Mouse (Mus musculus): ENCODE measurements at regions not wholly inside any gene's neighbourhood (a gene's known extent, or its start where the extent isn't known, plus 50 kb on each side); places are given as distances from the start of the nearest gene placed in this dataset.

- Histone ChIP-seq H3K4me3 (no peak overlapping the region), H3K27ac (no peak overlapping the region)
- 87% methylated on average over 1 of the region's 1 CpGs for WGBS
Observed at GRCm38 (mm10) chr8:41648276-41648675, 231.4 kb upstream of the Frg1 start.

GRCm38 (mm10) chr8:41644626-41645025 lies 227.8 kb upstream of the Frg1 start:
- Histone ChIP-seq H3K9me3 (no peaks in the 10 kb centered on the region), H3K4me3 (no peak overlapping the region), H3K36me3 (replicated peaks) (no peaks in the 10 kb centered on the region), H3K4me1 (no peaks in the 10 kb centered on the region), H3K4me2 (no peak overlapping the region), H3K9ac (no peak overlapping the region), H3K27me3 (replicated peaks) (no peaks in the 10 kb centered on the region), H3K27ac (no peak overlapping the region)
- 81% methylated on average over 5 of the region's 5 CpGs for WGBS
- no peak for ATAC-seq (replicated peaks)

More at GRCm38 (mm10) chr8:41648276-41648675, 231.4 kb upstream of the Frg1 start:
- Histone ChIP-seq H3K4me1 (no peaks in the 10 kb centered on the region), H3K4me2 (no peak overlapping the region), H3K36me3 (replicated peaks) (no peaks in the 10 kb centered on the region), H3K9ac (no peak overlapping the region), H3K27me3 (replicated peaks) (no peaks in the 10 kb centered on the region), H3K9me3 (no peaks in the 10 kb centered on the region)
- ATAC-seq (replicated peaks) = no peak

GRCm38 (mm10) chr8:41623841-41624240 lies 207.0 kb upstream of the Frg1 start:
- Histone ChIP-seq H3K27me3 (replicated peaks) (no peaks in the 10 kb centered on the region), H3K9ac (no peak overlapping the region), H3K27ac (no peak overlapping the region), H3K4me3 (no peak overlapping the region), H3K36me3 (replicated peaks) (no peaks in the 10 kb centered on the region), H3K9me3 (no peaks in the 10 kb centered on the region), H3K4me2 (no peak overlapping the region), H3K4me1 (no peaks in the 10 kb centered on the region)
- ATAC-seq (replicated peaks) = no peak
- WGBS = 90% methylated on average over 4 of the region's 4 CpGs

- 68% methylated on average over 1 of the region's 1 CpGs for WGBS
- no peak overlapping the region for H3K4me2 ChIP-seq
- H3K9me3 ChIP-seq = no peaks in the 10 kb centered on the region
- no peak overlapping the region for H3K27ac ChIP-seq
- no peak for ATAC-seq (replicated peaks)
- no peaks in the 10 kb centered on the region for H3K4me1 ChIP-seq
- no peaks in the 10 kb centered on the region for H3K27me3 ChIP-seq (replicated peaks)
- no peak overlapping the region for H3K9ac ChIP-seq
- no peaks in the 10 kb centered on the region for H3K36me3 ChIP-seq (replicated peaks)
- H3K4me3 ChIP-seq = no peak overlapping the region
Observed at GRCm38 (mm10) chr8:41600255-41600654, 183.4 kb upstream of the Frg1 start.

- no peak overlapping the region for H3K4me2 ChIP-seq
- H3K4me1 ChIP-seq = no peaks in the 10 kb centered on the region
- no peaks in the 10 kb centered on the region for H3K9me3 ChIP-seq
- no peaks in the 10 kb centered on the region for H3K27me3 ChIP-seq (replicated peaks)
- 90% methylated on average over 5 of the region's 5 CpGs for WGBS
- H3K4me3 ChIP-seq = no peak overlapping the region
- no peak overlapping the region for H3K27ac ChIP-seq
- no peaks in the 10 kb centered on the region for H3K36me3 ChIP-seq (replicated peaks)
- ATAC-seq (replicated peaks) = no peak
- H3K9ac ChIP-seq = no peak overlapping the region
Observed at GRCm38 (mm10) chr8:41594446-41594845, 177.6 kb upstream of the Frg1 start.

GRCm38 (mm10) chr8:41593666-41594042 lies 176.8 kb upstream of the Frg1 start:
- WGBS = 69% methylated on average over 2 of the region's 2 CpGs

GRCm38 (mm10) chr8:41592741-41593665 lies 176.1 kb upstream of the Frg1 start:
- no peak for ATAC-seq (replicated peaks)
- no peak overlapping the region for H3K9ac ChIP-seq

More at GRCm38 (mm10) chr8:41593666-41594042, 176.8 kb upstream of the Frg1 start:
- Histone ChIP-seq H3K27me3 (replicated peaks) (no peaks in the 10 kb centered on the region), H3K4me3 (no peak overlapping the region), H3K36me3 (replicated peaks) (no peaks in the 10 kb centered on the region), H3K4me2 (no peak overlapping the region), H3K27ac (no peak overlapping the region), H3K9me3 (no peaks in the 10 kb centered on the region), H3K4me1 (no peaks in the 10 kb centered on the region), H3K9ac (no peak overlapping the region)
- ATAC-seq (replicated peaks) = no peak

GRCm38 (mm10) chr8:41592174-41592573 lies 175.3 kb upstream of the Frg1 start:
- Histone ChIP-seq H3K4me1 (no peaks in the 10 kb centered on the region), H3K4me2 (no peak overlapping the region), H3K27me3 (replicated peaks) (no peaks in the 10 kb centered on the region), H3K9me3 (no peaks in the 10 kb centered on the region), H3K4me3 (no peak overlapping the region), H3K27ac (no peak overlapping the region), H3K36me3 (replicated peaks) (no peaks in the 10 kb centered on the region), H3K9ac (no peak overlapping the region)
- no peak for ATAC-seq (replicated peaks)
- WGBS = 79% methylated on average over 9 of the region's 9 CpGs

More at GRCm38 (mm10) chr8:41592741-41593665, 176.1 kb upstream of the Frg1 start:
- no peak overlapping the region for H3K27ac ChIP-seq
- H3K36me3 ChIP-seq (replicated peaks) = no peaks in the 10 kb centered on the region
- no peak overlapping the region for H3K4me2 ChIP-seq
- H3K4me1 ChIP-seq = no peaks in the 10 kb centered on the region
- no peaks in the 10 kb centered on the region for H3K27me3 ChIP-seq (replicated peaks)
- WGBS = 70% methylated on average over 6 of the region's 6 CpGs
- H3K4me3 ChIP-seq = no peak overlapping the region
- H3K9me3 ChIP-seq = no peaks in the 10 kb centered on the region

GRCm38 (mm10) chr8:41588157-41588556 lies 171.3 kb upstream of the Frg1 start:
- no peak for ATAC-seq (replicated peaks)
- no peaks in the 10 kb centered on the region for H3K27me3 ChIP-seq (replicated peaks)
- H3K36me3 ChIP-seq (replicated peaks) = no peaks in the 10 kb centered on the region
- 42% methylated on average over 2 of the region's 2 CpGs for WGBS
- H3K27ac ChIP-seq = no peak overlapping the region
- H3K4me1 ChIP-seq = no peaks in the 10 kb centered on the region
- no peak overlapping the region for H3K9ac ChIP-seq
- no peak overlapping the region for H3K4me2 ChIP-seq
- no peaks in the 10 kb centered on the region for H3K9me3 ChIP-seq
- H3K4me3 ChIP-seq = no peak overlapping the region

GRCm38 (mm10) chr8:41573027-41573885 lies 156.4 kb upstream of the Frg1 start:
- peak overlapping the region; percentile 16; the same call in 1 of the 2 replicates for H3K4me2 ChIP-seq
- H3K27ac ChIP-seq = no peak overlapping the region
- H3K9ac ChIP-seq = no peak overlapping the region
- H3K4me1 ChIP-seq = peaks cover 3% of the 10 kb centered on the region; the same call in 1 of the 2 replicates
- H3K9me3 ChIP-seq = no peaks in the 10 kb centered on the region
- no peak overlapping the region for H3K4me3 ChIP-seq
- ATAC-seq (replicated peaks) = peak; percentile 86
- H3K36me3 ChIP-seq (replicated peaks) = no peaks in the 10 kb centered on the region
- 31% methylated on average over 10 of the region's 10 CpGs for WGBS
- H3K27me3 ChIP-seq (replicated peaks) = no peaks in the 10 kb centered on the region

GRCm38 (mm10) chr8:41570566-41570965 lies 153.7 kb upstream of the Frg1 start:
- WGBS = 66% methylated on average over 6 of the region's 6 CpGs
- no peak overlapping the region for H3K4me3 ChIP-seq
- no peaks in the 10 kb centered on the region for H3K27me3 ChIP-seq (replicated peaks)

GRCm38 (mm10) chr8:41561995-41562394 lies 145.1 kb upstream of the Frg1 start:
- Histone ChIP-seq H3K4me1 (no peaks in the 10 kb centered on the region), H3K4me2 (no peak overlapping the region), H3K36me3 (replicated peaks) (no peaks in the 10 kb centered on the region), H3K27me3 (replicated peaks) (no peaks in the 10 kb centered on the region), H3K27ac (no peak overlapping the region), H3K9ac (no peak overlapping the region), H3K9me3 (no peaks in the 10 kb centered on the region), H3K4me3 (no peak overlapping the region)
- ATAC-seq (replicated peaks) = no peak
- WGBS = 82% methylated on average over 14 of the region's 14 CpGs

More at GRCm38 (mm10) chr8:41570566-41570965, 153.7 kb upstream of the Frg1 start:
- ATAC-seq (replicated peaks) = no peak
- Histone ChIP-seq H3K9me3 (no peaks in the 10 kb centered on the region), H3K36me3 (replicated peaks) (no peaks in the 10 kb centered on the region), H3K9ac (no peak overlapping the region), H3K4me2 (no peak overlapping the region), H3K4me1 (peaks cover 3% of the 10 kb centered on the region; the same call in 1 of the 2 replicates), H3K27ac (no peak overlapping the region)

All from midbrain, embryonic 15.5 days (tissue).